ENCODE assay signal across 8 mouse cellular contexts in genomic region chr8:84706610-84707266, GRCm38 (mm10). TPM values are rescaled to one million over a fixed set of nuclear protein-coding genes. Genes with fewer than 3 reads are reported as not detected.
DNase-seq lines count a peak whose midpoint lies in the region; ATAC-seq and TF ChIP-seq lines count a peak whose summit lies in the region.

No protein-coding gene starts in this region.

- H3K9me3 ChIP-seq in embryonic facial prominence, embryonic 11.5 days (replicated peaks; ENCODE audit: control insufficient read depth, low read length), result no peaks in the 10 kb centered on the region
- H3K9me3 ChIP-seq in hindbrain, embryonic 12.5 days (replicated peaks), result no peaks in the 10 kb centered on the region
- H3K9me3 ChIP-seq in lung, embryonic 16.5 days (ENCODE audit: control insufficient read depth, low read length), result no peaks in the 10 kb centered on the region

- peak overlapping the region; percentile 46 for H3K9ac ChIP-seq in embryonic facial prominence, embryonic 11.5 days (replicated peaks; ENCODE audit: low read length)
- H3K9ac ChIP-seq in hindbrain, embryonic 12.5 days, result peak overlapping the region; percentile 59; the same call in 1 of the 2 replicates
- peak overlapping the region; percentile 65 for H3K9ac ChIP-seq in lung, embryonic 16.5 days (ENCODE audit: low read length)

- H3K36me3 ChIP-seq in embryonic facial prominence, embryonic 11.5 days (replicated peaks; ENCODE audit: control insufficient read depth, insufficient read depth, low read depth, low read length), result no peaks in the 10 kb centered on the region
- H3K36me3 ChIP-seq in hindbrain, embryonic 12.5 days, result no peaks in the 10 kb centered on the region
- H3K36me3 ChIP-seq in lung, embryonic 16.5 days (ENCODE audit: control insufficient read depth, insufficient read depth, low read length), result no peaks in the 10 kb centered on the region

- H3K27ac ChIP-seq in left cerebral cortex, adult 2 months, result peak overlapping the region; percentile 72
- no peak overlapping the region for H3K27ac ChIP-seq in embryonic facial prominence, embryonic 11.5 days (replicated peaks; ENCODE audit: low read depth, low read length)
- peak overlapping the region; percentile 3 for H3K27ac ChIP-seq in hindbrain, embryonic 12.5 days
- peak overlapping the region; percentile 93 for H3K27ac ChIP-seq in lung, embryonic 16.5 days (ENCODE audit: low read length)

- TF ChIP-seq CTCF in left cerebral cortex, adult 2 months (IDR thresholded peaks at IDR 0.05), result no peak

- H3K4me1 ChIP-seq in embryonic facial prominence, embryonic 11.5 days (ENCODE audit: control insufficient read depth, insufficient read depth, low read length), result peaks cover 32% of the 10 kb centered on the region
- peaks cover 70% of the 10 kb centered on the region for H3K4me1 ChIP-seq in hindbrain, embryonic 12.5 days
- H3K4me1 ChIP-seq in lung, embryonic 16.5 days (replicated peaks; ENCODE audit: control insufficient read depth, insufficient read depth, low read length), result peaks cover 54% of the 10 kb centered on the region

- intact Hi-C loops in left cerebral cortex, adult 2 months (cut with DNase I), result no loop called here
- intact Hi-C loops in left cerebral cortex, postnatal 4 days (cut with DNase I), result no loop called here

- no peak for DNase-seq in left cerebral cortex, adult 2 months (ENCODE audit: extremely low spot score in 1 of 2, low spot score in 2 of 2)
- no peak for DNase-seq in left cerebral cortex, postnatal 4 days
- DNase-seq in embryonic facial prominence, embryonic 11.5 days (ENCODE audit: low spot score), result no peak
- peak; percentile 56 to 80 for DNase-seq in spleen, postnatal 4 days (ENCODE audit: low spot score in 2 of 2)
- DNase-seq in right cerebral cortex, postnatal 10 days (ENCODE audit: low spot score in 2 of 2), result no peak
- DNase-seq in kidney, adult 18-20 months, result no peak

- H3K4me2 ChIP-seq in embryonic facial prominence, embryonic 11.5 days (ENCODE audit: low read depth, low read length), result peak overlapping the region; percentile 36
- peak overlapping the region; percentile 41 for H3K4me2 ChIP-seq in hindbrain, embryonic 12.5 days (replicated peaks)
- peak overlapping the region; percentile 56 for H3K4me2 ChIP-seq in lung, embryonic 16.5 days (ENCODE audit: low read depth, low read length)

- 0% methylated on average over 40 of the region's 45 CpGs for WGBS in embryonic facial prominence, embryonic 11.5 days
- 2% methylated on average over 43 of the region's 45 CpGs for whole genome bisulfite sequencing in hindbrain, embryonic 12.5 days
- WGBS in lung, embryonic 16.5 days, result 20% methylated on average over 43 of the region's 45 CpGs

- peaks cover 74% of the 10 kb centered on the region for H3K27me3 ChIP-seq in embryonic facial prominence, embryonic 11.5 days (ENCODE audit: control insufficient read depth, insufficient read depth, low read length)
- H3K27me3 ChIP-seq in hindbrain, embryonic 12.5 days, result peaks cover 86% of the 10 kb centered on the region
- H3K27me3 ChIP-seq in lung, embryonic 16.5 days (ENCODE audit: control insufficient read depth, insufficient read depth, low read depth, low read length), result peaks cover 7% of the 10 kb centered on the region

- no peak for ATAC-seq in embryonic facial prominence, embryonic 11.5 days (replicated peaks; ENCODE audit: insufficient number of reproducible peaks, low FRiP score, low TSS enrichment, low read depth)
- ATAC-seq in hindbrain, embryonic 12.5 days (ENCODE audit: low FRiP score), result no peak
- peak; percentile 18; the same call in 1 of the 2 replicates for ATAC-seq in lung, embryonic 16.5 days (ENCODE audit: low read depth)

- peak overlapping the region; percentile 17; the same call in 1 of the 2 replicates for H3K4me3 ChIP-seq in left cerebral cortex, adult 2 months
- H3K4me3 ChIP-seq in embryonic facial prominence, embryonic 11.5 days (ENCODE audit: low read depth, low read length), result peak overlapping the region; percentile 4; the same call in 1 of the 2 replicates
- peak overlapping the region; percentile 23 for H3K4me3 ChIP-seq in hindbrain, embryonic 12.5 days
- H3K4me3 ChIP-seq in lung, embryonic 16.5 days (ENCODE audit: low read length), result peak overlapping the region; percentile 34

RNA-seq across cellular contexts. Expression of gene Lyl1, which starts 5.5 kb away (rescaled TPM):
- 1 to 10 TPM; 1.6 to 2.6 TPM for total RNA-seq in left cerebral cortex, adult 2 months (2021)
- 1 to 10 TPM; 3.0 to 3.3 TPM for total RNA-seq in left cerebral cortex, postnatal 4 days (2021)
- polyA plus RNA-seq in embryonic facial prominence, embryonic 11.5 days (2014; fragmentation: Nextera tagmentation; extraction: Ambion mirVana), result 4.6 and 5.3 TPM in 2 replicates
- polyA plus RNA-seq in hindbrain, embryonic 12.5 days (2016; fragmentation: Nextera tagmentation; extraction: Ambion mirVana), result 4.6 and 4.9 TPM in 2 replicates
- polyA plus RNA-seq in lung, embryonic 16.5 days (2015; fragmentation: Nextera tagmentation; extraction: Ambion mirVana), result 11.4 and 12.5 TPM in 2 replicates

RNA-seq across cellular contexts. Expression of gene G430095P16Rik, which starts 16.1 kb away (rescaled TPM):
- not detected for total RNA-seq in left cerebral cortex, adult 2 months (2021)
- total RNA-seq in left cerebral cortex, postnatal 4 days (2021), result not detected
- polyA plus RNA-seq in embryonic facial prominence, embryonic 11.5 days (2014; fragmentation: Nextera tagmentation; extraction: Ambion mirVana), result 3.6 and 5.7 TPM in 2 replicates
- 3.0 and 3.6 TPM in 2 replicates for polyA plus RNA-seq in hindbrain, embryonic 12.5 days (2016; fragmentation: Nextera tagmentation; extraction: Ambion mirVana)
- polyA plus RNA-seq in lung, embryonic 16.5 days (2015; fragmentation: Nextera tagmentation; extraction: Ambion mirVana), result 3.1 and 3.7 TPM in 2 replicates

RNA-seq across cellular contexts. Expression of gene Nacc1, which starts 19.1 kb away (rescaled TPM):
- 10 to 100 TPM; 95.5 to 96.8 TPM for total RNA-seq in left cerebral cortex, adult 2 months (2021)
- total RNA-seq in left cerebral cortex, postnatal 4 days (2021), result 10 to 100 TPM; 68.4 to 72.1 TPM
- 21.0 and 21.1 TPM in 2 replicates for polyA plus RNA-seq in embryonic facial prominence, embryonic 11.5 days (2014; fragmentation: Nextera tagmentation; extraction: Ambion mirVana)
- 20.9 and 21.3 TPM in 2 replicates for polyA plus RNA-seq in hindbrain, embryonic 12.5 days (2016; fragmentation: Nextera tagmentation; extraction: Ambion mirVana)
- polyA plus RNA-seq in lung, embryonic 16.5 days (2015; fragmentation: Nextera tagmentation; extraction: Ambion mirVana), result 16.9 and 19.5 TPM in 2 replicates

RNA-seq across cellular contexts. Expression of gene Trmt1, which starts 20.6 kb away (rescaled TPM):
- total RNA-seq in left cerebral cortex, adult 2 months (2021), result 100 to 1,000 TPM; 108 to 115 TPM
- total RNA-seq in left cerebral cortex, postnatal 4 days (2021), result 100 to 1,000 TPM; 110 to 112 TPM
- 61.5 and 64.7 TPM in 2 replicates for polyA plus RNA-seq in embryonic facial prominence, embryonic 11.5 days (2014; fragmentation: Nextera tagmentation; extraction: Ambion mirVana)
- 51.2 and 55.9 TPM in 2 replicates for polyA plus RNA-seq in hindbrain, embryonic 12.5 days (2016; fragmentation: Nextera tagmentation; extraction: Ambion mirVana)
- polyA plus RNA-seq in lung, embryonic 16.5 days (2015; fragmentation: Nextera tagmentation; extraction: Ambion mirVana), result 54.7 and 58.8 TPM in 2 replicates

RNA-seq across cellular contexts. Expression of gene Ier2, which starts 44.1 kb away (rescaled TPM):
- total RNA-seq in left cerebral cortex, adult 2 months (2021), result 10 to 100 TPM; 17.5 to 17.9 TPM
- total RNA-seq in left cerebral cortex, postnatal 4 days (2021), result 10 to 100 TPM; 10.2 to 10.7 TPM
- 86.9 and 89.6 TPM in 2 replicates for polyA plus RNA-seq in embryonic facial prominence, embryonic 11.5 days (2014; fragmentation: Nextera tagmentation; extraction: Ambion mirVana)
- 62.5 and 64.8 TPM in 2 replicates for polyA plus RNA-seq in hindbrain, embryonic 12.5 days (2016; fragmentation: Nextera tagmentation; extraction: Ambion mirVana)
- 83.2 and 87.4 TPM in 2 replicates for polyA plus RNA-seq in lung, embryonic 16.5 days (2015; fragmentation: Nextera tagmentation; extraction: Ambion mirVana)

Comparison
In these comparisons a context has a peak if more than half of its experiments do, and no peak if none do; other contexts are left out.
1. DNase-seq: peak in spleen, postnatal 4 days (2 of 2); none in left cerebral cortex, adult 2 months (0 of 2), left cerebral cortex, postnatal 4 days (single experiment), embryonic facial prominence, embryonic 11.5 days (single experiment), right cerebral cortex, postnatal 10 days (0 of 2) and kidney, adult 18-20 months (single experiment).
2. Peak in every context shown above with its lines, with median percentiles within 50 percentile points of each other: H3K4me3 ChIP-seq, H3K4me2 ChIP-seq and H3K9ac ChIP-seq.